Mouse (Mus musculus) cerebellum, adult 2 months (tissue): ENCODE measurements around the gene Rcn1.

Source experiments
- CTCF ChIP-seq: fragments of 200-500 bp; IDR thresholded peaks from 2 replicates; pipeline ENCODE4 v1.5.1; 2011; ENCODE audit warnings: low read depth, mild to moderate bottlenecking, control low read depth, low read length, moderate library complexity, borderline replicate concordance; ENCODE audit not compliant: insufficient read depth
- POLR2A ChIP-seq: fragments of 200-500 bp; IDR thresholded peaks from 2 replicates; pipeline ENCODE4 v1.6.1; 2011; ENCODE audit warnings: low read length, control low read depth, borderline replicate concordance; ENCODE audit not compliant: insufficient read depth

- no peak for TF ChIP-seq POLR2A
- no peak for TF ChIP-seq CTCF
Observed at GRCm38 (mm10) chr2:105439022-105439421, 39.9 kb upstream of the Rcn1 start.
